Comparison of ENCODE assay signal across 8 mouse cellular contexts in genomic region chr4:141272878-141273277, GRCm38 (mm10). TPM values are rescaled to one million over a fixed set of nuclear protein-coding genes. Genes with fewer than 3 reads are reported as not detected.
DNase-seq lines count a peak whose midpoint lies in the region; ATAC-seq lines count a peak whose summit lies in the region.

No protein-coding gene starts in this region.

- no peak overlapping the region for H3K4me3 ChIP-seq in forebrain, embryonic 14.5 days (ENCODE audit: low read depth, low read length)
- no peak overlapping the region for H3K4me3 ChIP-seq in liver, embryonic 11.5 days (ENCODE audit: low read depth, low read length)

- ATAC-seq in forebrain, embryonic 14.5 days, result no peak; the same call in 1 of the 2 replicates
- ATAC-seq in liver, embryonic 11.5 days (replicated peaks; ENCODE audit: low FRiP score), result no peak

- peak overlapping the region; percentile 26; the same call in 1 of the 2 replicates for H3K4me2 ChIP-seq in forebrain, embryonic 14.5 days (ENCODE audit: low read length)
- H3K4me2 ChIP-seq in liver, embryonic 11.5 days, result peak overlapping the region; percentile 39

- intact Hi-C loops in gastrocnemius, postnatal 14 days (cut with DNase I; ENCODE audit: low total_unique reads), result loop anchor here (2.0 kb wide), 1 partner anchor 92 kb away; no protein-coding TSS in a partner anchor

- H3K36me3 ChIP-seq in forebrain, embryonic 14.5 days (ENCODE audit: control insufficient read depth, insufficient read depth, low read length), result no peaks in the 10 kb centered on the region
- no peaks in the 10 kb centered on the region for H3K36me3 ChIP-seq in liver, embryonic 11.5 days (ENCODE audit: control insufficient read depth, insufficient read depth, low read length)

- DNase-seq in 3T3-L1 (ENCODE audit: low read depth, low spot score), result peak; percentile 84
- DNase-seq in CD4-positive, CD25-positive, alpha-beta regulatory T cell, adult 2 months (ENCODE audit: low read depth, low spot score), result peak; percentile 70
- no peak for DNase-seq in forebrain, embryonic 14.5 days (ENCODE audit: low spot score)
- no peak for DNase-seq in liver, embryonic 11.5 days (ENCODE audit: low spot score)
- DNase-seq in monocyte, adult 2 months (ENCODE audit: low read depth in 1 of 2, low spot score in 2 of 2), result peak; percentile 74 to 84
- no peak for DNase-seq in adrenal gland, adult (ENCODE audit: inconsistent age in 2 of 2, low spot score in 1 of 2)
- no peak for DNase-seq in cerebellum, adult 9-11 months
- no peak for DNase-seq in gastrocnemius, postnatal 14 days

- H3K9ac ChIP-seq in forebrain, embryonic 14.5 days (ENCODE audit: low read length), result peak overlapping the region; percentile 21; the same call in 1 of the 2 replicates
- H3K9ac ChIP-seq in liver, embryonic 11.5 days (ENCODE audit: low read depth, low read length), result no peak overlapping the region

- no peak overlapping the region for H3K27ac ChIP-seq in forebrain, embryonic 14.5 days (ENCODE audit: low read depth, low read length)
- no peak overlapping the region for H3K27ac ChIP-seq in liver, embryonic 11.5 days (ENCODE audit: low read depth, low read length)

- WGBS in forebrain, embryonic 14.5 days, result 16% methylated on average over 14 of the region's 14 CpGs
- WGBS in liver, embryonic 11.5 days, result 14% methylated on average over 14 of the region's 14 CpGs

- no peaks in the 10 kb centered on the region for H3K9me3 ChIP-seq in forebrain, embryonic 14.5 days (replicated peaks; ENCODE audit: control insufficient read depth, low read length)
- no peaks in the 10 kb centered on the region for H3K9me3 ChIP-seq in liver, embryonic 11.5 days (ENCODE audit: control insufficient read depth, low read length)

- no peaks in the 10 kb centered on the region; the same call in 1 of the 2 replicates for H3K27me3 ChIP-seq in forebrain, embryonic 14.5 days (replicated peaks; ENCODE audit: control insufficient read depth, insufficient read depth, low read length)
- peaks cover 10% of the 10 kb centered on the region for H3K27me3 ChIP-seq in liver, embryonic 11.5 days (replicated peaks; ENCODE audit: control insufficient read depth, insufficient read depth, low read length)

- H3K4me1 ChIP-seq in forebrain, embryonic 14.5 days (ENCODE audit: control insufficient read depth, insufficient read depth, low read length), result no peaks in the 10 kb centered on the region
- H3K4me1 ChIP-seq in liver, embryonic 11.5 days (replicated peaks; ENCODE audit: control insufficient read depth, insufficient read depth, low read length), result peaks cover 3% of the 10 kb centered on the region

RNA-seq across cellular contexts. Expression of gene Epha2, which starts 28.2 kb away (rescaled TPM):
- polyA plus RNA-seq in forebrain, embryonic 14.5 days (2014; fragmentation: Nextera tagmentation; extraction: Ambion mirVana), result 0.58 and 0.64 TPM in 2 replicates
- 2.5 and 2.9 TPM in 2 replicates for polyA plus RNA-seq in liver, embryonic 11.5 days (2014; fragmentation: Nextera tagmentation; extraction: Ambion mirVana)
- 1 to 10 TPM; 2.9 to 3.7 TPM for total RNA-seq in gastrocnemius, postnatal 14 days (2021)

RNA-seq across cellular contexts. Expression of gene Arhgef19, which starts 33.6 kb away (rescaled TPM):
- polyA plus RNA-seq in forebrain, embryonic 14.5 days (2014; fragmentation: Nextera tagmentation; extraction: Ambion mirVana), result 0.65 and 1.1 TPM in 2 replicates
- polyA plus RNA-seq in liver, embryonic 11.5 days (2014; fragmentation: Nextera tagmentation; extraction: Ambion mirVana), result 2.3 and 2.5 TPM in 2 replicates
- 1 to 10 TPM; 1.3 to 1.4 TPM for total RNA-seq in gastrocnemius, postnatal 14 days (2021)

RNA-seq across cellular contexts. Expression of gene Rsg1, which starts 59.1 kb away (rescaled TPM):
- 6.5 and 6.7 TPM in 2 replicates for polyA plus RNA-seq in forebrain, embryonic 14.5 days (2014; fragmentation: Nextera tagmentation; extraction: Ambion mirVana)
- 4.5 and 4.6 TPM in 2 replicates for polyA plus RNA-seq in liver, embryonic 11.5 days (2014; fragmentation: Nextera tagmentation; extraction: Ambion mirVana)
- under 1 TPM; 0.21 to 0.38 TPM for total RNA-seq in gastrocnemius, postnatal 14 days (2021)

Comparison
In these comparisons a context has a peak if more than half of its experiments do, and no peak if none do; other contexts are left out.
1. DNase-seq: peak in 3T3-L1 (single experiment), CD4-positive, CD25-positive, alpha-beta regulatory T cell, adult 2 months (single experiment) and monocyte, adult 2 months (2 of 2); none in forebrain, embryonic 14.5 days (single experiment), liver, embryonic 11.5 days (single experiment), adrenal gland, adult (0 of 2), cerebellum, adult 9-11 months (single experiment) and gastrocnemius, postnatal 14 days (single experiment).